Mouse (Mus musculus) olfactory bulb, adult 2 months (tissue): ENCODE data around the gene Tcf7. TPM values are rescaled to one million over a fixed set of nuclear protein-coding genes. Genes with fewer than 3 reads are reported as not detected.
A peak's percentile ranks its signal among the peaks of the same experiment; 100 is the strongest.

ENCODE experiments used
- H3K27ac ChIP-seq: fragments of 200-500 bp; 2 replicates; pipeline ENCODE4 v1.5.1; 2012; ENCODE audit warnings: low read depth, low read length; ENCODE audit not compliant: insufficient read depth
- H3K4me1 ChIP-seq: fragments of 200-500 bp; 2 replicates; pipeline ENCODE4 v1.6.1; 2012; ENCODE audit warnings: low read length; ENCODE audit not compliant: control insufficient read depth, insufficient read depth
- H3K4me3 ChIP-seq: fragments of 200-500 bp; 2 replicates; pipeline ENCODE4 v1.5.1; 2012; ENCODE audit warnings: mild to moderate bottlenecking, low read depth, low read length, moderate library complexity; ENCODE audit not compliant: insufficient read depth
- CTCF ChIP-seq: fragments of 200-500 bp; IDR thresholded peaks from 2 replicates; pipeline ENCODE4 v1.5.1; 2012; ENCODE audit warnings: low read depth, mild to moderate bottlenecking, low read length, moderate library complexity; ENCODE audit not compliant: insufficient read depth
- POLR2A ChIP-seq: fragments of 200-500 bp; IDR thresholded peaks from 2 replicates; pipeline ENCODE4 v1.6.1; 2012; ENCODE audit warnings: mild to moderate bottlenecking, low read depth, low read length, moderate library complexity; ENCODE audit not compliant: insufficient read depth
- WGBS: fragments of 180-500 bp; shearing (Covaris S2); methylation state at CpG from one replicate; pipeline ENCODE4 v1.1.7; 2018; 5-methylcytosine and 5-hydroxymethylcytosine counted together
- polyA plus RNA-seq: library from polyadenylated mRNA; stranded (reverse); fragments of >200 nt; gene quantifications from 2 replicates; pipeline ENCODE4 v1.2.4, GENCODE M21; 2012; ENCODE audit warnings: low replicate concordance; ENCODE audit not compliant: missing spikeins, insufficient read depth, insufficient read length

Tcf7 gene
- polyA plus RNA-seq, 1 experiment, result 377 TPM

- no peak overlapping the region for H3K4me3 ChIP-seq
- 85% methylated on average over 1 of the region's 1 CpGs for WGBS
- TF ChIP-seq POLR2A (no peak), CTCF (no peak)
- H3K27ac ChIP-seq, result no peak overlapping the region
- no peaks in the 10 kb centered on the region; the same call in 1 of the 2 replicates for H3K4me1 ChIP-seq
Measured at GRCm38 (mm10) chr11:52233906-52234305, 48.9 kb downstream of the Tcf7 start.

- H3K4me3 ChIP-seq, result no peak overlapping the region
- TF ChIP-seq POLR2A (no peak), CTCF (no peak)
- no peak overlapping the region for H3K27ac ChIP-seq
- 12% methylated on average over 3 of the region's 3 CpGs for WGBS
- H3K4me1 ChIP-seq, result no peaks in the 10 kb centered on the region; the same call in 1 of the 2 replicates
Measured at GRCm38 (mm10) chr11:52233043-52233653, 49.7 kb downstream of the Tcf7 start.

- peak within 1 kb of the TSS; percentile 99 for H3K27ac ChIP-seq
- peak within 1 kb of the TSS; percentile 97 for H3K4me3 ChIP-seq
- under 1% methylated on average over 87 of the region's 87 CpGs for WGBS
- TF ChIP-seq CTCF, result no peak
- peak; percentile 90 for TF ChIP-seq POLR2A
- H3K4me1 ChIP-seq, result no peaks in the 10 kb centered on the region; the same call in 1 of the 2 replicates
Measured at GRCm38 (mm10) chr11:52231606-52232541, 50.9 kb downstream of the Tcf7 start, which contains the start of gene Skp1a. Gene Skp1a (plus strand): TSS chr11:52231995.

GRCm38 (mm10) chr11:52230694-52231093 lies 52.1 kb downstream of the Tcf7 start:
- 61% methylated on average over 5 of the region's 5 CpGs for WGBS
- Histone ChIP-seq H3K4me3 (no peak overlapping the region), H3K27ac (no peak overlapping the region), H3K4me1 (no peaks in the 10 kb centered on the region; the same call in 1 of the 2 replicates)
- TF ChIP-seq CTCF, result no peak
- TF ChIP-seq POLR2A, result no peak

GRCm38 (mm10) chr11:52228722-52229448 lies 53.9 kb downstream of the Tcf7 start:
- TF ChIP-seq CTCF (no peak), POLR2A (no peak)
- no peak overlapping the region for H3K4me3 ChIP-seq
- H3K4me1 ChIP-seq, result no peaks in the 10 kb centered on the region; the same call in 1 of the 2 replicates
- WGBS, result 78% methylated on average over 7 of the region's 7 CpGs
- no peak overlapping the region for H3K27ac ChIP-seq

GRCm38 (mm10) chr11:52227466-52228226 lies 55.2 kb downstream of the Tcf7 start:
- WGBS, result 80% methylated on average over 13 of the region's 13 CpGs
- TF ChIP-seq CTCF (no peak), POLR2A (no peak)
- H3K27ac ChIP-seq, result no peak overlapping the region
- no peak overlapping the region for H3K4me3 ChIP-seq
- H3K4me1 ChIP-seq, result no peaks in the 10 kb centered on the region; the same call in 1 of the 2 replicates

- WGBS, result 74% methylated on average over 3 of the region's 3 CpGs
- TF ChIP-seq CTCF (no peak), POLR2A (no peak)
- Histone ChIP-seq H3K27ac (no peak overlapping the region), H3K4me1 (no peaks in the 10 kb centered on the region; the same call in 1 of the 2 replicates), H3K4me3 (no peak overlapping the region)
Measured at GRCm38 (mm10) chr11:52227053-52227452, 55.8 kb downstream of the Tcf7 start.

- Histone ChIP-seq H3K4me3 (no peak overlapping the region), H3K27ac (no peak overlapping the region), H3K4me1 (no peaks in the 10 kb centered on the region; the same call in 1 of the 2 replicates)
- no peak for TF ChIP-seq POLR2A
- TF ChIP-seq CTCF, result no peak
- WGBS, result 68% methylated on average over 3 of the region's 3 CpGs
Measured at GRCm38 (mm10) chr11:52225986-52226599, 56.7 kb downstream of the Tcf7 start.
